Mouse (Mus musculus) liver, embryonic 11.5 days (tissue): ENCODE results near the gene Nemp2. TPM values are rescaled to one million over a fixed set of nuclear protein-coding genes. Genes with fewer than 3 reads are reported as not detected.

Experiments
- ATAC-seq: fragments of 200-750 bp; cut with Nextera tagmentation; replicated peaks from 2 replicates; pipeline ENCODE4 v1.8.0; 2017; ENCODE audit warnings: moderate number of reproducible peaks, mild to moderate bottlenecking, moderate TSS enrichment, moderate library complexity; ENCODE audit not compliant: low FRiP score
- DNase-seq: peaks from one replicate; pipeline ENCODE4 v3.0.0-alpha.2; 2017; ENCODE audit warnings: low spot score
- H3K27ac ChIP-seq: fragments of 300-500 bp; sonication (generic); 2 replicates; pipeline ENCODE4 v1.5.1; 2014; ENCODE audit warnings: mild to moderate bottlenecking, low read depth, low read length, control low read depth
- H3K27me3 ChIP-seq: fragments of 300-500 bp; sonication (generic); replicated peaks from 2 replicates; pipeline ENCODE4 v1.6.1; 2014; ENCODE audit warnings: low read length, mixed read lengths; ENCODE audit not compliant: control insufficient read depth, insufficient read depth
- H3K36me3 ChIP-seq: fragments of 300-500 bp; sonication (generic); 2 replicates; pipeline ENCODE4 v1.6.1; 2014; ENCODE audit warnings: mild to moderate bottlenecking, low read length, moderate library complexity, mixed read lengths; ENCODE audit not compliant: control insufficient read depth, insufficient read depth
- H3K4me1 ChIP-seq: fragments of 300-500 bp; sonication (generic); replicated peaks from 2 replicates; pipeline ENCODE4 v1.6.1; 2014; ENCODE audit warnings: low read length, mixed read lengths; ENCODE audit not compliant: control insufficient read depth, insufficient read depth
- H3K4me2 ChIP-seq: fragments of 300-500 bp; sonication (generic); 2 replicates; pipeline ENCODE4 v1.6.1; 2014; ENCODE audit warnings: mild to moderate bottlenecking, control low read depth, moderate library complexity
- H3K4me3 ChIP-seq: fragments of 300-500 bp; sonication (generic); 2 replicates; pipeline ENCODE4 v1.5.1; 2014; ENCODE audit warnings: low read depth, low read length, control low read depth
- H3K9ac ChIP-seq: fragments of 300-500 bp; sonication (generic); 2 replicates; pipeline ENCODE4 v1.6.1; 2014; ENCODE audit warnings: low read depth, low read length, control low read depth
- H3K9me3 ChIP-seq: fragments of 300-500 bp; sonication (generic); 2 replicates; pipeline ENCODE4 v1.6.1; 2016; ENCODE audit warnings: low read length, inconsistent platforms, mixed read lengths; ENCODE audit not compliant: control insufficient read depth
- WGBS: fragments of 180-500 bp; shearing (Covaris S2); extraction: QIAGEN DNeasy Blood & Tissue Kit; methylation state at CpG from one replicate; pipeline ENCODE4 v1.1.7; 2014; 5-methylcytosine and 5-hydroxymethylcytosine counted together
- polyA plus RNA-seq: library from polyadenylated mRNA; unstranded; fragments of >200 nt; fragmentation: Nextera tagmentation; extraction: Ambion mirVana; gene quantifications from 2 replicates; pipeline ENCODE4 v1.2.1, GENCODE M21; 2014

Gene Nemp2
- polyA plus RNA-seq, 1 experiment from 2014 or later = 5.8 TPM

DNA sequence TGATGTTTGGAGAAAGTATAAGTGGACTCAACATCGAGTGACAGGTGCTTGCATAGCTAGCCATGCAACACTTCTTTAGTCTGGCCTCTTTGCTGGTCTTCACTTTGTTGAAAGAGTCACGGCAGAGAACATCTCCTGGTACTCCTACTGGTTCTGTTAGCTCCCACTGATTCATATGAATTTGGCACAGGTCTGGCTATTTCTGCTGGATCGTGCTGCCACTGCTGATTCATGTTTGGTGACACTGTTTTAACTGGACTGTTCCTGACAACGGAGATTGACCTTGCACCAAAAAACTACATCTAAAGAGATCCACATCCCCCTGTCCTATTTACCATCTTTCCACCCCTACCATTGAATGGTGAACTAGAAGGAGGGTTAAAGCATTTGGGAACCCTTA is 22.0 kb upstream of the Nemp2 start:
- Histone ChIP-seq H3K27ac (no peak overlapping the region), H3K36me3 (no peaks in the 10 kb centered on the region), H3K4me3 (no peak overlapping the region), H3K27me3 (no peaks in the 10 kb centered on the region), H3K9me3 (no peaks in the 10 kb centered on the region), H3K4me2 (no peak overlapping the region), H3K9ac (no peak overlapping the region), H3K4me1 (no peaks in the 10 kb centered on the region)
- ATAC-seq (no peak), DNase-seq (no peak)
- WGBS = 83% methylated on average over 4 of the region's 4 CpGs

DNA sequence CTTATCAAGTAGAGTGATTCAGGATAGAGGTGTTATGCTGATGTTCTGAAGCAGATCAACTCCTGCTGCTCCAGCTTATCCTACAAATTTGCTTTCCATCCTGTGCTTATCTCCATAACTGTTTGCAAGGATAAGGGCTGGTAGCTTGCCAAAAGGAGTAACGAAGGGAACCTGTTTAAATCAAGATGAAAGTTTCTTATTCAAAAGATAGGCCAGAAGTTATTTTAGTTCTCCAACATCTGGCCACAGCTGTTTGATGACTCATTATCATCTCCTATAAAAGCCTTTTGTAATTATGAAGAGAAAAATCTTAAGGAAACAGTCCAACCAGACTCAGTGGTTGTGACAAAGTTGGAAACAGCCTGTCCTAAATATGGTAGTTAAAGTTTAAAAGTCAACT is 12.3 kb upstream of the Nemp2 start:
- DNase-seq = no peak
- Histone ChIP-seq H3K27me3 (no peaks in the 10 kb centered on the region), H3K4me1 (no peaks in the 10 kb centered on the region), H3K9ac (no peak overlapping the region), H3K4me2 (no peak overlapping the region), H3K36me3 (no peaks in the 10 kb centered on the region), H3K27ac (no peak overlapping the region), H3K4me3 (no peak overlapping the region), H3K9me3 (no peaks in the 10 kb centered on the region)
- WGBS = 50% methylated on average over 1 of the region's 1 CpGs
- no peak for ATAC-seq

DNA sequence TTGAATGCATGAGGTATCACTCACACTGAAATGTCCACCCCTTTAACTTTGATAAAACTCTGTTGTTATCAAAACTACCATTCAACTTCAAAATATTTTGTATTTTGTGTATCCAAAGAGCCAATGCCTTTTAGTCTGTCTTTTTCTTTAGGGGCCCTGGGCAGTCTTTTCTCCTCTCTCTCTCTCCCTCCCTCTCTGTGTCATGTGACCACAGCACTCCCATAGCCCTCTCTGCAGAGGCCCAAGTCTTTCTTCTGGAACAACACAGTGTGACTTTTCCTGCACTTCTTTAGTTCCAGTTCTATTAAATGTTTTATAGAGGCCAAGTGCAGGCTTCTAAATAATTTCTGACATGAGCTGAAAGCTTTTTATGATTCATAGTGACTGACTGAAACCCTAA is 10.1 kb upstream of the Nemp2 start:
- Histone ChIP-seq H3K4me1 (no peaks in the 10 kb centered on the region), H3K36me3 (no peaks in the 10 kb centered on the region), H3K9me3 (no peaks in the 10 kb centered on the region), H3K9ac (no peak overlapping the region), H3K4me2 (no peak overlapping the region), H3K4me3 (no peak overlapping the region), H3K27me3 (no peaks in the 10 kb centered on the region), H3K27ac (no peak overlapping the region)
- no peak for ATAC-seq
- no peak for DNase-seq

DNA sequence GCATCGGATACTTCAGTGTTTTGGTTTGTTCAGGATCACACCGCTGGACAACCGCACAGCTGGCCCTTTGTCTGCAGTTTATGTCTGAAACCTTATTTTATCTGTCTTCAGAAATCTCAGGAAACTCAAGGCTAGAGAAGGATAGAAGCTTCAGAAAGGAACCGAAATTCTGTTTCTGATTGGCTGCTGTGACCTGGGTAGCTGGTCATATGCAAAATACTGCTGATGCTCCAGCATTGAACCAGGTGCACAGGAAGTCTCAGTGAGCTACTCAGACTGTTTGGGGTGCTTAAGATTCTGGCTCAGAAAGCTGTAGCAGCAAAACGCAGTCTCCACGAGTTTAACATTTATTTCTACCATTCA is 415 bp downstream of the Nemp2 start:
- H3K4me3 ChIP-seq = peak overlapping the region; percentile 89
- H3K27ac ChIP-seq = peak overlapping the region; percentile 64
- peaks cover 9% of the 10 kb centered on the region for H3K4me1 ChIP-seq
- peak overlapping the region; percentile 68 for H3K4me2 ChIP-seq
- no peaks in the 10 kb centered on the region for H3K36me3 ChIP-seq
- peak; percentile 73 for ATAC-seq
- H3K9ac ChIP-seq = peak overlapping the region; percentile 84
- 2% methylated on average over 6 of the region's 6 CpGs for WGBS
- DNase-seq = no peak
- no peaks in the 10 kb centered on the region for H3K9me3 ChIP-seq
- no peaks in the 10 kb centered on the region for H3K27me3 ChIP-seq

DNA sequence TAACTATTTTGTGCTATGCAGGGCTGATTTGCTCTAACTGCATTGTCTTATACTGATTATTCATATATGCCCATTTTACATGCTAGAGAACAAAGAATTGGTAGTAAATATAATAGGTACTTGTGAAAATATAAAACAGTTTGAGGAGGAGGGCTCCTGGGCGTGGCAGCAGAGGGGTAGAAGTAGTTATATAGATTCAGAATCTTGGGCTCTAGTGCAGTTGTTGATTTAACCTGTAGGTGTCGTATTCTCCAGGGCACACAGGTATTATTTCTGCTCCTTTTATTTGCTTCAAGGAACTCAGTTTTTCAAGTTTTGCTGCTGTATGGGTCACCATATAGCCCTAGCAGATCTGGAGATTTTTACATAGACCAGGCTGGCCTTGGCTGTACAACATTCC is 1.1 kb downstream of the Nemp2 start:
- H3K36me3 ChIP-seq = no peaks in the 10 kb centered on the region
- H3K4me3 ChIP-seq = peak overlapping the region; percentile 89; the same call in 1 of the 2 replicates
- no peaks in the 10 kb centered on the region for H3K27me3 ChIP-seq
- no peak overlapping the region; the same call in 1 of the 2 replicates for H3K9ac ChIP-seq
- 64% methylated on average over 2 of the region's 2 CpGs for WGBS
- H3K4me1 ChIP-seq = peaks cover 9% of the 10 kb centered on the region
- no peaks in the 10 kb centered on the region for H3K9me3 ChIP-seq
- no peak overlapping the region for H3K27ac ChIP-seq
- DNase-seq (no peak), ATAC-seq (no peak)
- peak overlapping the region; percentile 68 for H3K4me2 ChIP-seq

DNA sequence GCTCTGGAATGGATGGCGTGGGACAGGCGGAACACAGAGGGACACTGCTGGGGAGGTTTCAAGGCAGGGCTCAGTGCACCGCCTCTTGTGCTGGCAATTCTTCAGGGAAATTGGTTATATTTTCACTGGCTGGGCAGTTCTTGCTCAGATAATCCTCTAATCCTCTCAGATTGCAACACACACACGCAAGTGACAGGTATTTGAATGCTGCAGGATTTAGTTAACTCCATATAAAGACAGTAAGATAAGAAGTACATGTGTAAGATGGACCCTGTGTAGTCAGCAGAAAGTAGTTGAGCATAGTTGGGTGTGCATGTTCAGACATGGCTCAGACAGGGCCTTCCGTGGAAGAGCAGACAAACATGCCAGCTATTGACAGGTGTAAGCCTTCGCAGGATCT is 3.7 kb downstream of the Nemp2 start:
- ATAC-seq (no peak), DNase-seq (no peak)
- H3K9ac ChIP-seq = no peak overlapping the region
- no peak overlapping the region for H3K4me2 ChIP-seq
- H3K9me3 ChIP-seq = no peaks in the 10 kb centered on the region
- no peak overlapping the region for H3K4me3 ChIP-seq
- H3K4me1 ChIP-seq = peaks cover 9% of the 10 kb centered on the region
- no peak overlapping the region for H3K27ac ChIP-seq
- H3K36me3 ChIP-seq = no peaks in the 10 kb centered on the region
- H3K27me3 ChIP-seq = no peaks in the 10 kb centered on the region
- 90% methylated on average over 6 of the region's 6 CpGs for WGBS

DNA sequence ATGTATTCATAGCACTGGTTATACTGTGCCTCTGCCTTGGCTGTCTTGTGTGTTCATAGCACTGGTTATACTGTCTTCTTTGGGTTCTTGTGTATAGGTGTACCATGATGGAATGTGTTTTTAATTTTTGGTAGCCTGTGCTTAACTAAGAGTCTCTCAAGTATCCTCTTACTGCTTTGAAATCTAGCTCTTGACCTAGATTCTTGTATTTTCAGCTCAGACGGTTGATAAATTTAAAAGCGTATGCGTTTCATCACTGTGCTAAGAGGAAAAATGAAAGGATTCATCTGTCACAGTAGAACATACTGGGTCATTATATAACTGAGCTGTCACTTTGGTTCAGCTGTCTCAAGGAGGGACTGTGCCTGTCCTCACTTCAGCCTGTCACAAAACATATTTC is 5.4 kb downstream of the Nemp2 start:
- ATAC-seq (no peak), DNase-seq (no peak)
- Histone ChIP-seq H3K36me3 (peaks cover 5% of the 10 kb centered on the region; the same call in 1 of the 2 replicates), H3K4me3 (no peak overlapping the region), H3K4me1 (peaks cover 9% of the 10 kb centered on the region), H3K27ac (no peak overlapping the region), H3K27me3 (no peaks in the 10 kb centered on the region), H3K9me3 (no peaks in the 10 kb centered on the region), H3K9ac (no peak overlapping the region), H3K4me2 (no peak overlapping the region)
- WGBS = over 99% methylated on average over 3 of the region's 3 CpGs

DNA sequence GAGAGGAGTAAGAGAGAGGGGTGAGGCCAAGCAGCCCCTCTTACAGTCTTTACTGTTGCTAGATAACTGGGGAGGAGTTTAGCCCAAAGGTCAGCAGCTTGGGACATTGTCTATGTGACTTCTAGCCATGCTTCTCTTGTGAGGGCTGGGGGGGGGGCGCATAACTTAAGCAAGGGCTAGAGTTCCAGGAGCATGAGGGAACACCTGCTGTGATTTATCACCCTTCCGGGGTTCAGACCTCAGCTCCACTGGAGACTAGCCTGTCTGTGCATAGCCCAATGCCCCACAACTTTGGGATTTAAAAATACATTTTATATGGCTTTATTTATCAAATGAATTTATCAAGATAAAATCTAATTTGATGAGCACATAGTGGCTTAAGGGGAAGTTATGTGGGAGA is 7.6 kb downstream of the Nemp2 start:
- Histone ChIP-seq H3K4me3 (no peak overlapping the region), H3K27me3 (no peaks in the 10 kb centered on the region), H3K9ac (no peak overlapping the region), H3K4me1 (no peaks in the 10 kb centered on the region), H3K4me2 (no peak overlapping the region), H3K36me3 (peaks cover 6% of the 10 kb centered on the region; the same call in 1 of the 2 replicates), H3K9me3 (no peaks in the 10 kb centered on the region), H3K27ac (no peak overlapping the region)
- ATAC-seq (no peak), DNase-seq (no peak)
- 91% methylated on average over 2 of the region's 2 CpGs for WGBS

DNA sequence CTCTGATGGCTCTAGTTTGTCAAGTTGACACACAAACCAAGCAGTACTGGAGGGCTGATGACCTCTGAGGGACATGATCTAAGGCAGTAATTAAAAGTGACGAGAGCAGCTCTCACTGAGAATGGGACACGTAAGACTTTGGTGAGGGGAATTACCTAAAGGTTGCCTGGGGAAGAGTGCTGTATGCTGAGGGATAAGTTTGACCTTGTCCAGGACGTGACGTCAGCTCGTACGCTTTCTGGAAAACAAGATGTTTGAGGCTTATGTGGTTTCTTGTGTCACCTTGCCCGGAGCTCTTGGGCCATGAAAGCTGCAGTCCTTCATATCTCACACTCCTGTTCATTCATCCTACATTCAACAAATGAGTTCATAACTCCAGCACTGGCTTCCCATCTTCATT is 8.6 kb downstream of the Nemp2 start:
- Histone ChIP-seq H3K9me3 (no peaks in the 10 kb centered on the region), H3K4me2 (no peak overlapping the region), H3K27ac (no peak overlapping the region), H3K4me3 (no peak overlapping the region), H3K4me1 (no peaks in the 10 kb centered on the region), H3K27me3 (no peaks in the 10 kb centered on the region), H3K9ac (no peak overlapping the region), H3K36me3 (peaks cover 6% of the 10 kb centered on the region; the same call in 1 of the 2 replicates)
- WGBS = 83% methylated on average over 7 of the region's 7 CpGs
- no peak for DNase-seq
- no peak for ATAC-seq
